Mouse (Mus musculus): ENCODE data around the gene Rac2. TPM values are rescaled to one million over a fixed set of nuclear protein-coding genes. Genes with fewer than 3 reads are reported as not detected.

The Rac2 gene
- polyA plus RNA-seq, 1 experiment from 2014 or later = 7.7 TPM

DNA sequence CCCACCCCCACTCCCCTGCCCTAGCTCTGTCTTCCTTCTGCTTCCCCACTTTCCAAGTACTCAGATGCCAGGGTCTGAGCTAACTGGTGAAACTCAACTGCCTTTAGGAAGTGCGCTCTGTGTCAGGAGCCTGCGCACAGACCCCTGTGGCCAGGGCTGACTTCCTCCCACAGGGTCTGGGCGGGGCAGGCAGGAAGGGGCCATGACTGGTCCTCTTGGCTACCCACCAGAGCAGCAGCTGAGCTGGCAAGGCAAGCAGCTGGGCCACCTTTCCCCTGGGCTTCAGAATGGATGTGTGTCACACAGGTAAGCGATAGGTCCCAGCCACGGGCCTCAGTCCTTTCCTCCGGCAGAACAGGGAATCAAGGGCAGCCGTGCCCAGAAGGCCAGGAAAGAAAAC, 24.3 kb upstream of the Rac2 start, which contains the start of gene Cyth4:
TSS of gene Cyth4 (plus strand) at position 134 of the 400 bp plus-strand sequence.
- Histone ChIP-seq H3K9ac (no peak within 1 kb of the TSS), H3K4me3 (no peak within 1 kb of the TSS), H3K4me2 (replicated peaks) (no peak within 1 kb of the TSS), H3K27ac (no peak within 1 kb of the TSS), H3K9me3 (no peaks in the 10 kb centered on the region), H3K4me1 (no peaks in the 10 kb centered on the region), H3K27me3 (replicated peaks) (no peaks in the 10 kb centered on the region), H3K36me3 (no peaks in the 10 kb centered on the region)
- 87% methylated on average over 7 of the region's 7 CpGs for WGBS
- ATAC-seq (ENCODE audit: low FRiP score, low read depth) = no peak

DNA sequence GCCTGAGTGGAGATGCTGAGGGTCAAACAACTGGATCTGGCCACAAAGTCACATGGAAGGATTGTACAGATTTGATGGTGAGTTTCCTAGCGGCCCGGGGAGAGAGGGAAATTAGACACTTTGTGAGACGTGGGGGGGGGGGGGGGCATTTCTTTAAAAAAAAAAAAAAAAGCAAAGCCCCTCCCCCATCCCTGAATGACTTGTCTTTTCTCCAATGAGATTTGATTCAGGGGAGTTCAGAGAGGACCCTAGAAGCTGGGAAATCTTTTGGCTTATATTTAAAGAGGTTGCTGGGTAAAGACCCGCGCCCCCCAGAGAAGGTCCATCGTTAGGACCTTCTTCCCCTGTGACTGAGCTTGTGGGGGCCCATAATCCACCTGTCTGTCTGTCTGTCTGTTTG, 23.9 kb upstream of the Rac2 start:
- H3K9me3 ChIP-seq = no peaks in the 10 kb centered on the region
- H3K36me3 ChIP-seq = no peaks in the 10 kb centered on the region
- H3K27ac ChIP-seq = no peak overlapping the region
- H3K4me2 ChIP-seq (replicated peaks) = no peak overlapping the region
- ATAC-seq (ENCODE audit: low FRiP score, low read depth) = no peak
- no peaks in the 10 kb centered on the region for H3K4me1 ChIP-seq
- H3K4me3 ChIP-seq = no peak overlapping the region
- 89% methylated on average over 6 of the region's 6 CpGs for WGBS
- no peaks in the 10 kb centered on the region for H3K27me3 ChIP-seq (replicated peaks)
- no peak overlapping the region for H3K9ac ChIP-seq

DNA sequence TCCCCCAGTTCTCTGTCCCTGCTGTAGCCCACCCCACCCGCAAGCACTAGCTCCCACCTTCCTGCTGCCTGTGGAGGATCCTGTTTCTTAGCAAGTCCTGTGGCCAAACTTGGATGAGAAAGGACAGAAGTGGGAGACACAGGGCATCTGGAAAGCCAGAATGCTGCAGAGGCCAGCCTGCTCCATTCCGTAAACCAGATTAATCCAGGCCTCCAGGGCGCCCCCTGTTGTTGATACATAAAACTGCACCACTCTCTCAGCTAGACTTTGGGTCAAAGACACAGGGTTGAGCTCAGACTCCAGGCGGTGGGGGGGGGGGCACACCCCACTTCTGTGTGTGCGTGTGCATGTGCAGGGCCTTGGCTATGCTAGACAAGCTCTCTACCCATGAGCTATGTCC, 22.9 kb upstream of the Rac2 start:
- no peak for ATAC-seq (ENCODE audit: low FRiP score, low read depth)
- Histone ChIP-seq H3K4me1 (no peaks in the 10 kb centered on the region), H3K36me3 (no peaks in the 10 kb centered on the region), H3K4me2 (replicated peaks) (no peak overlapping the region), H3K4me3 (no peak overlapping the region), H3K9ac (no peak overlapping the region), H3K27ac (no peak overlapping the region), H3K9me3 (no peaks in the 10 kb centered on the region), H3K27me3 (replicated peaks) (no peaks in the 10 kb centered on the region)
- 71% methylated on average over 5 of the region's 5 CpGs for WGBS

DNA sequence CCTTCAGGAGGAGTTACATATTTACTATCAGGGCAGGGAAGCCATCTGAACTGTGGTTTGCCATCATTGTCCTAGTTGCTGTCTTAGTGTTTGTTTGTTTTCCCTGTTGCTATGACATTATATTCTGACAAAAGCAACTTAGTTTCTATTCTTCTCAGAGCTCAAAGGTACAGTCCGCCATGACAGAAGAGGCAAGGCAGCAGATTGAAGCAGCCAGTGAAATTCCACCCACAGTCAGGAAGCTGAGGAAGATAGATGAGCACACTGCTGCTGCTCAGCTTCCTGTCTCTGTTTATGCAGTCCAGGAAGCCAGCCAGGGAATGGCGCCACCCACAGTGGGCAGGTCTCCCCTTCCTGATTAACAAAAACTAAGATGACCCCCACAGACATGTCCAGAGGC, 22.2 kb upstream of the Rac2 start:
- 89% methylated on average over 2 of the region's 2 CpGs for WGBS
- no peak overlapping the region for H3K4me3 ChIP-seq
- no peak for ATAC-seq (ENCODE audit: low FRiP score, low read depth)
- no peaks in the 10 kb centered on the region for H3K36me3 ChIP-seq
- no peaks in the 10 kb centered on the region for H3K27me3 ChIP-seq (replicated peaks)
- H3K4me1 ChIP-seq = no peaks in the 10 kb centered on the region
- H3K9me3 ChIP-seq = no peaks in the 10 kb centered on the region
- no peak overlapping the region for H3K27ac ChIP-seq
- H3K4me2 ChIP-seq (replicated peaks) = no peak overlapping the region
- no peak overlapping the region for H3K9ac ChIP-seq

DNA sequence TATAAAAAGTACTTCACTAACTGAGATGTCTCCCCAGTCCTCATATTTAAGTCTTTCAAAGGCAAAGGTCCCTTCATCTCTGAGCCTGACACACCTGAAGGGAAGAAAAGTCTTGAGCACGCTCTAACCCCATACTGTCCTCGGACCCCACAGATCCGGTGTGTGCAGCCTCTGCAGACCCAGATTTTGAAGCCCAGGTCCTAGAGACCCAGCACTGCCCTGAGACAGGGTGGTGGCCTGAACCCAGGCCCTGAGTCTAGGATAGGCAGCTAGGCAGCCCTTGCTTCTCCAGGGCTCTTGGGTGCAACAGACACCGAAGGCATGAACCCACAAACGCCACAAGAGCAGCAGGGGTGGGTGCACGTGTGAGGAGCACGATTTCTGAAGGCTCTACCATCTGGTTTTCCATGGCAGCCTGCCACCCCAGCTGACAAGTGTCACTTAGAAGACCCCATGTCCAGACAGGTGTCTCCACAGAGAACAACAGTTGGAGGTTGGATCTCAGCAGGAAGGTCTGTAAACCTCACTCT, 21.4 kb upstream of the Rac2 start:
- no peaks in the 10 kb centered on the region for H3K4me1 ChIP-seq
- ATAC-seq (ENCODE audit: low FRiP score, low read depth) = no peak
- 91% methylated on average over 7 of the region's 7 CpGs for whole genome bisulfite sequencing

DNA sequence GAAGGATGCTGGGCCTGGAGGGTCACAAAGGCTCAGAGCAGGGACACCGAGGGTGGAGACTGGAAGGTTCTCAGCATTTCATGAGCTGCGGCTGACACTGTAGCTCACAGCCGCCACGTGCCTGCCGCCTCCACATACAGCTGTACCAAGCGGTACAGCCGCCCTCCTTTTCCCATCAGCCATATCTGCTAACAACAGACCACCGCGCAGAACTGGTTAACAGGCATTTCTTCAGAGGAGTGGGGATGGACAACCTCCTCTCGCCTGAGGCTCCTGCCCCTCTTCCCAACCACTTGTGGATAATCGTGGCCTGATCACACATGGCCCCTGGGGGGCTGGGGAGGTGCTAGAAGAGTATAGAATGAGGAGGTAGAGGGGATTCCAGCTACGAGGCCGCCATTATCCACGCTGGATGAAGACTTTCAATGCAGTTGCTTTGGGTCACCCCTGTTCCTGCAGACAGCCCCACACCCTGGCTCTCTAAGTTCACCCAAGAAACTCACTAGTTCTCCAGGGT, 19.9 kb upstream of the Rac2 start:
- Histone ChIP-seq H3K9ac (no peak overlapping the region), H3K36me3 (no peaks in the 10 kb centered on the region), H3K4me1 (no peaks in the 10 kb centered on the region), H3K27me3 (replicated peaks) (no peaks in the 10 kb centered on the region), H3K4me3 (no peak overlapping the region), H3K9me3 (no peaks in the 10 kb centered on the region), H3K4me2 (replicated peaks) (no peak overlapping the region), H3K27ac (no peak overlapping the region)
- WGBS = 81% methylated on average over 14 of the region's 14 CpGs
- ATAC-seq (ENCODE audit: low FRiP score, low read depth) = no peak

More for the DNA sequence above, 21.4 kb upstream of the Rac2 start:
- no peak overlapping the region for H3K4me2 ChIP-seq (replicated peaks)
- no peak overlapping the region for H3K27ac ChIP-seq
- H3K4me3 ChIP-seq = no peak overlapping the region
- no peaks in the 10 kb centered on the region for H3K9me3 ChIP-seq
- H3K9ac ChIP-seq = no peak overlapping the region
- no peaks in the 10 kb centered on the region for H3K27me3 ChIP-seq (replicated peaks)
- H3K36me3 ChIP-seq = no peaks in the 10 kb centered on the region

DNA sequence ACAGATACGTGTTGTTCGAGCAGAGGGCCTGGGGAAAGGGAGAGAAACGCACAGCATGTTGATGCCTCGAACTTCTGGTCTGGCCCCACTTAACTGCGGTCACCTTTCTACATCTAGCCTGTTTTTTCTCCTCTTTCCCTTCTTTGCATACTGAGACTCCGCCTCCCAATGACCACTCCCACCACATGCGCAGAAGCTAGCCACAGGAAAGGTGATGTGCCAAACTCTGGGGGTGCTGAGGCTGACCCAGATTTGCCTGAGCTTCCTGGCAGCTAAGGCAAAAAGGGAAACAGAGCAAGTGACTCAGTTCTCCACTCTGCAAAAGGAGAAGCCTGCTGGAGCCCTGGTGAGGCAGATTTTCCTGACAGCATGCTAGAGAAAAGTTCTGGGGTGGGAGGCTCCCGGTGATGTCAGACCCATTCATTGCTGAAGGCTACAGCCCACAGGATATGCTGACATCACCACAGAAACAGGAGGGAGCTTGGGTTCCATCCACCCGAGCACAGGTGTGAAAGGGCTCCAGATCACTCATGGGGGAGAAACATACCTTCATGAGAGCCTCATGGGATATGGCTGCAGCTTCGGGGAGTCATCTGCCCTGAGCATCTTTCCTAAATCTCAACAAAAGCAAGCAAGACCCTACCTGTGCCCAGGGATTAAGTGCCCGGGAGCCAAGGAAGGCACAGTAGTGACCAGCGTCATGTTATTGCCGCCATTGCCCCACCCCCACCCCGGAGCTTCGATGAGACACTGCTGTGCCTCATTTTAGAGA, 19.3 kb upstream of the Rac2 start:
- no peak for ATAC-seq (ENCODE audit: low FRiP score, low read depth)
- Histone ChIP-seq H3K4me2 (replicated peaks) (no peak overlapping the region), H3K4me3 (no peak overlapping the region), H3K9ac (no peak overlapping the region), H3K4me1 (no peaks in the 10 kb centered on the region), H3K36me3 (no peaks in the 10 kb centered on the region), H3K27ac (no peak overlapping the region), H3K9me3 (no peaks in the 10 kb centered on the region), H3K27me3 (replicated peaks) (no peaks in the 10 kb centered on the region)
- 62% methylated on average over 15 of the region's 15 CpGs for WGBS

DNA sequence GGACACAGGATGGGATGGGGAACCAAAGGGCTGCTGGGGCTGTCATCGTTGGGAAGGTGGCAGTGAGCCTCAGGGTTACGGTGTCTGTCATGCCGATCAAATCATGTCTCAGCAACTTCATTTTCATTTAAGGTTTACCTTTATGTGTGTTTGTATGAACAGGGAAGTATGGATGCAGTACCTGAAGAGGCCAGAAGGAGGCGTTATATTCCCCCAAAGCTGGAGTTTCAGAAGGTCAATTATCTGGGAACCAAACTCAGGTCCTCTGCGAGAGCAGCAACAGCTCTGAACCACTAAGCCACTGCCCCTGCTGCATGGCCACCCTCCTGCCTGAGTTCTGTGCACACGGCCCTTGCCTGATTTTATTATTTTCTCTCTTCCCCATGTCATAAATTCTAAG, 18.2 kb upstream of the Rac2 start:
- H3K4me2 ChIP-seq (replicated peaks) = no peak overlapping the region
- WGBS = 79% methylated on average over 6 of the region's 6 CpGs

DNA sequence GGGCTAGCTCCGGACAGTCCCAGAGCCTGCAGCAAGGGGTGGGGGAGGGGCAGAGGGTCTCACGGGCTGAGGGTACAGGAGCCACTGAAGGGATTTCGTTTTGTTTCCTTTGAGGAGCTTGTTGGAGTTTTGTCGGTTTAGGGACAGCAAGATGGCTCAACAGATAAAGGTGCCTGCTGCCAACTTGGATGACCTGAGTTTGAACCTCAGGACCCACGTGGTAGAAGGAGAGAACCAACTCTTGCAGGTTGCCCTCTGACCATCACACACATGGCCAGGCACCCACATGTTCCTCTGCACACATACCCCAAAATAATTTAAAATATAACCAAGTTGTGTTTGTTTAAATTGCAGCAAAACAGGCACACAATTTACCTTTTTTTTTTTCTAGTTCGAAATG, 17.4 kb upstream of the Rac2 start:
- Histone ChIP-seq H3K4me3 (no peak overlapping the region), H3K27ac (no peak overlapping the region), H3K4me2 (replicated peaks) (no peak overlapping the region), H3K9me3 (peaks cover 3% of the 10 kb centered on the region; the same call in 1 of the 2 replicates), H3K4me1 (no peaks in the 10 kb centered on the region), H3K36me3 (no peaks in the 10 kb centered on the region), H3K9ac (no peak overlapping the region), H3K27me3 (replicated peaks) (no peaks in the 10 kb centered on the region)
- no peak for ATAC-seq (ENCODE audit: low FRiP score, low read depth)
- 82% methylated on average over 6 of the region's 6 CpGs for WGBS

More for the DNA sequence above, 18.2 kb upstream of the Rac2 start:
- no peaks in the 10 kb centered on the region for H3K36me3 ChIP-seq
- H3K27me3 ChIP-seq (replicated peaks) = no peaks in the 10 kb centered on the region
- H3K4me3 ChIP-seq = no peak overlapping the region
- H3K9ac ChIP-seq = no peak overlapping the region
- no peaks in the 10 kb centered on the region for H3K4me1 ChIP-seq
- H3K27ac ChIP-seq = no peak overlapping the region
- peaks cover 3% of the 10 kb centered on the region; the same call in 1 of the 2 replicates for H3K9me3 ChIP-seq
- no peak for ATAC-seq (ENCODE audit: low FRiP score, low read depth)

DNA sequence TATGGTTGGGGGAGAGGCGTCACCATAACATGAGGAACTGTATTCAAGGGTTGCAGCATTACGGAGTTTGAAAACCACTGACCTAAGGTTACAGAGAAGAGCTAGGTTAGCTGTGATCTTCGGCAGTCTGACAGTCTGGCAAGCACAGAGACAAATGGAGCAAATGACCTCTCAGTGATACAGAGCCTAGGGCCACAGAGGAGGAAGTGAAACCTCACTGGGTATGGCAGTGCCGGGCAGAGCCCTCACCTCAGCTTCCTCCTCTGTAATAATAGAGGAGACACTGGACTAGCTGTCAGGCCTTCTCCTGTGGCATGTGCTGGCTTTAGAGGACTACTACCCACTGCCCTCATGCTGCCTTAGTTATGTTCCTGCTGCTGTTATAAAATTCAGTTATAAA, 16.3 kb upstream of the Rac2 start:
- H3K27me3 ChIP-seq (replicated peaks) = no peaks in the 10 kb centered on the region
- H3K4me2 ChIP-seq (replicated peaks) = no peak overlapping the region
- no peak overlapping the region for H3K4me3 ChIP-seq
- 86% methylated on average over 4 of the region's 4 CpGs for WGBS
- no peaks in the 10 kb centered on the region for H3K4me1 ChIP-seq
- no peaks in the 10 kb centered on the region for H3K36me3 ChIP-seq
- H3K9ac ChIP-seq = no peak overlapping the region
- H3K27ac ChIP-seq = no peak overlapping the region
- H3K9me3 ChIP-seq = peaks cover 8% of the 10 kb centered on the region; the same call in 1 of the 2 replicates
- no peak for ATAC-seq (ENCODE audit: low FRiP score, low read depth)

DNA sequence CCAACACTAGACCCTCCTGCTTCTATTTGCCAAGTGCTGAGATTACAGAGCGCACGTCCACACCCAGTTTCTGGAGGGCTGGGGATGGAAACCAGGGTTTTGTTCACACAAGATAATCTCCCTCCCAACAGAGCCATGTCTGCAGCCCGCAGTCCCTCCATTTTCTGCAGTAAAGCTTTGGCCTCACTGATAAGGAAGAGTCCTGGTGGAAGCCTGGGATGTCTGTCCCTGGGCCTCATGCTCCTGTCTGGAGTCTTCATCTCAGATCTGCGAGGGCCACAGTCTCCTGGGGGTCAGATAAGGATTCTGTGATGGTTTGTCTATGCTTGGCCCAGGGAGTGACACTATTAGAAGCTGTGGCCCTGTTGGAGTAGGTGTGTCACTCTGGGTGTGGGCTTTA, 15.5 kb upstream of the Rac2 start:
- 88% methylated on average over 4 of the region's 4 CpGs for WGBS

DNA sequence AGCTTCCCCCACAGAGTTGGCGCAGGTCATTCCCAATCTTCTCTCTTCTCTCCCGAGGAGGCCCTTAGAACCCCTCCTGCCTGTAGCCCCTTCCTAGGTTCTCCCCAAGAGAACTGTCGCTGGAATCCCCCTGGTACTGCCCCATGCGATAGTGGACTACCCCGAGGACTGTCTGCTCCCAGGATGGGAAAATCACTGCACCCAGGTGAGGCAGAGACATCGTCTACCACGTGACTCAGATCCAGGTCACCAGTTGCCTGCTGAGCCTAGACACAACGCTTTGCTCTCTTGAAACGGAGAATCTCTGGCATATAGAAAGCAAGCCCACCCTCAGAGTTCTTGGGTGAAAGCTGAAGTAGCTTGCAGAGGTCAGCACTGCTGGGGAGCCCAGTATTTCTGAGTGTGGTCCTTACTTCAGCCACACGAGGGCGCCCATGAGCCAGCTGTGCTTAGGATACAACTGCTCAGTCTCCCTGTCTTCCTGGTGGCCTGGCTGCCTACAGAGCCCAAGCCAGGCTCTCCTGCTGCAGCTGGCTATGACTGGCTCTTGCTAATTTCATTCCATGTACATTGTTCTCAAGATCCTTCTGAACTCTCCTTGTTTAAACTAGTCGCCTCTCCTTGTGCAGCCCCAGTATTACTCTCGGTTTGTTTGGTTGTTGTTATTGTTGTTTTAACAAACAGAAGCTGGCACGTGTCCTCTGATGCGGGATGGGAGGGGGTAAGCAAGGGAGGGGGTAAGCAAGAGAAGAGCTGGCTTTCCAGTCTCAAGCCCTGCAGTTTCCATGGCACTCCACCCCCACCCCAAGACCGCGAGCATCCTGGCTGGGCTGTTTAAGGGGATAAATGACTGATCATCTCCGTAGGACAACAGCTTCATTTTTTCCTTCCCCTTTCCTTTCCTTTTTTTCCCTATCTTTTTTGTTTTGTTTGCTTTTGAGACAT, 14.7 kb upstream of the Rac2 start:
- Histone ChIP-seq H3K27ac (no peak overlapping the region), H3K4me2 (replicated peaks) (no peak overlapping the region)
- WGBS = 57% methylated on average over 18 of the region's 18 CpGs

More for the DNA sequence above, 15.5 kb upstream of the Rac2 start:
- no peak overlapping the region for H3K4me2 ChIP-seq (replicated peaks)
- no peak overlapping the region for H3K4me3 ChIP-seq
- no peaks in the 10 kb centered on the region for H3K36me3 ChIP-seq
- no peak overlapping the region for H3K27ac ChIP-seq
- peaks cover 8% of the 10 kb centered on the region; the same call in 1 of the 2 replicates for H3K9me3 ChIP-seq
- H3K4me1 ChIP-seq = no peaks in the 10 kb centered on the region
- ATAC-seq (ENCODE audit: low FRiP score, low read depth) = no peak
- H3K9ac ChIP-seq = no peak overlapping the region
- no peaks in the 10 kb centered on the region for H3K27me3 ChIP-seq (replicated peaks)

More for the DNA sequence above, 14.7 kb upstream of the Rac2 start:
- Histone ChIP-seq H3K4me1 (no peaks in the 10 kb centered on the region), H3K27me3 (replicated peaks) (no peaks in the 10 kb centered on the region), H3K9me3 (peaks cover 8% of the 10 kb centered on the region; the same call in 1 of the 2 replicates), H3K4me3 (no peak overlapping the region), H3K36me3 (no peaks in the 10 kb centered on the region), H3K9ac (no peak overlapping the region)
- peak; percentile 79 for ATAC-seq (ENCODE audit: low FRiP score, low read depth)
